9 mouse cellular contexts compared by ENCODE assay signal in the genomic region with DNA sequence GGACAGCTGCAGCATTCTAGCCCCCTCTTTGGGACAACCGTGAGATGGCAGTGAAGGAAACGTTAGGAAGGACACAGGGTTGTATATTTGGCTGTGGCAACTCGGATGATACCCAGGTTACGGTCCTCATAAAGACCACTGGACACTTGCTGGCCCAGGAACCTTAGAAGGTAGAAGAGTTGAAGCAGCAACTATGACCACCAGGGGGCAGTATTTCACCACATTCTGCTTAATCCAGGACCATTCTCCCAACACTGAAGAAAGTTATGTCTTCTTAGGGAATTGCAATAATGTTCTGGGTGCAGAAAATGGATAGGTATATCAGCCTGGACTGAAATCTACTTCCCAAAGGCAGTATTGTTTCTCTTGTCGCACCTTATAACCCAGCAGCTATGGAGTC.
DNase-seq lines count a peak whose midpoint lies in the region; ATAC-seq and TF ChIP-seq lines count a peak whose summit lies in the region.
"Had no signal": no experiment of that assay in that cellular context is flagged by ENCODE, and none has a peak within 500 bp of the region (broad histone marks: within the 10 kb centered on the region; RNA-seq: fewer than 3 reads in every experiment).

No protein-coding gene starts in this region.

- no peaks in the 10 kb centered on the region for H3K36me3 ChIP-seq in kidney, postnatal 0 days (ENCODE audit: insufficient read depth, low read length)
- H3K36me3 ChIP-seq in liver, embryonic 11.5 days (ENCODE audit: control insufficient read depth, insufficient read depth, low read length) = no peaks in the 10 kb centered on the region
- H3K36me3 ChIP-seq in neural tube, embryonic 15.5 days = no peaks in the 10 kb centered on the region

- no peaks in the 10 kb centered on the region for H3K27me3 ChIP-seq in kidney, postnatal 0 days (ENCODE audit: insufficient read depth, low read length)
- peaks cover 5% of the 10 kb centered on the region; the same call in 1 of the 2 replicates for H3K27me3 ChIP-seq in liver, embryonic 11.5 days (replicated peaks; ENCODE audit: control insufficient read depth, insufficient read depth, low read length)
- H3K27me3 ChIP-seq in neural tube, embryonic 15.5 days (replicated peaks) = peaks cover 14% of the 10 kb centered on the region

- H3K4me3 ChIP-seq in gastrocnemius, adult 2 months = no peak overlapping the region
- H3K4me3 ChIP-seq in kidney, postnatal 0 days (replicated peaks; ENCODE audit: low read depth, low read length) = no peak overlapping the region
- no peak overlapping the region for H3K4me3 ChIP-seq in liver, embryonic 11.5 days (ENCODE audit: low read depth, low read length)
- H3K4me3 ChIP-seq in neural tube, embryonic 15.5 days (replicated peaks) = no peak overlapping the region
- H3K4me3 ChIP-seq: myocyte had no signal

- H3K4me2 ChIP-seq in kidney, postnatal 0 days (ENCODE audit: low read length) = no peak overlapping the region
- H3K4me2 ChIP-seq in liver, embryonic 11.5 days = no peak overlapping the region
- no peak overlapping the region for H3K4me2 ChIP-seq in neural tube, embryonic 15.5 days

- H3K9me3 ChIP-seq in kidney, postnatal 0 days (replicated peaks; ENCODE audit: low read length) = no peaks in the 10 kb centered on the region
- no peaks in the 10 kb centered on the region for H3K9me3 ChIP-seq in liver, embryonic 11.5 days (ENCODE audit: control insufficient read depth, low read length)
- no peaks in the 10 kb centered on the region for H3K9me3 ChIP-seq in neural tube, embryonic 15.5 days (replicated peaks)

- peak; percentile 78 for TF ChIP-seq CTCF in gastrocnemius, adult 2 months (IDR thresholded peaks at IDR 0.05)
- peak; percentile 91 for TF ChIP-seq CTCF in kidney, postnatal 0 days (IDR thresholded peaks at IDR 0.05; ENCODE audit: low read depth)

- WGBS in kidney, postnatal 0 days = 17% methylated on average over 5 of the region's 5 CpGs
- 24% methylated on average over 5 of the region's 5 CpGs for WGBS in liver, embryonic 11.5 days
- WGBS in neural tube, embryonic 15.5 days = 18% methylated on average over 5 of the region's 5 CpGs

- intact Hi-C loops in gastrocnemius, adult 2 months (cut with DNase I) = loop anchor here (2.0 to 10.0 kb wide), 2 partner anchors 272 to 580 kb away; no protein-coding TSS in a partner anchor

- no peak for ATAC-seq in kidney, postnatal 0 days (replicated peaks; ENCODE audit: low FRiP score, low read depth)
- 0 out of 2 replicates have a peak, but pooled peaks have one; percentile 25 for ATAC-seq in liver, embryonic 11.5 days (replicated peaks; ENCODE audit: low FRiP score)
- ATAC-seq in neural tube, embryonic 15.5 days (ENCODE audit: low FRiP score) = peak; percentile 71

- H3K27ac ChIP-seq in gastrocnemius, adult 2 months = no peak overlapping the region
- H3K27ac ChIP-seq in kidney, postnatal 0 days = no peak overlapping the region
- no peak overlapping the region for H3K27ac ChIP-seq in liver, embryonic 11.5 days (ENCODE audit: low read depth, low read length)
- no peak overlapping the region for H3K27ac ChIP-seq in neural tube, embryonic 15.5 days (replicated peaks)

- DNase-seq in 3T3-L1 (ENCODE audit: low read depth, low spot score) = peak; percentile 90
- DNase-seq in MN1 (ENCODE audit: low spot score) = peak; percentile 59
- DNase-seq in cerebellum, adult 8-10 months = peak; percentile 66
- peak; percentile 58 for DNase-seq in gastrocnemius, adult 2 months
- peak; percentile 91 for DNase-seq in kidney, postnatal 0 days (ENCODE audit: low spot score)
- peak; percentile 52 for DNase-seq in liver, embryonic 11.5 days (ENCODE audit: low spot score)
- DNase-seq in thymus, postnatal 36 days = peak; percentile 42 to 53

- H3K4me1 ChIP-seq in kidney, postnatal 0 days (replicated peaks; ENCODE audit: insufficient read depth, low read length) = no peaks in the 10 kb centered on the region
- H3K4me1 ChIP-seq in liver, embryonic 11.5 days (replicated peaks; ENCODE audit: control insufficient read depth, insufficient read depth, low read length) = no peaks in the 10 kb centered on the region; the same call in 1 of the 2 replicates
- H3K4me1 ChIP-seq in neural tube, embryonic 15.5 days = peaks cover 17% of the 10 kb centered on the region

- H3K9ac ChIP-seq in kidney, postnatal 0 days (ENCODE audit: low read depth, low read length) = no peak overlapping the region
- no peak overlapping the region for H3K9ac ChIP-seq in liver, embryonic 11.5 days (ENCODE audit: low read depth, low read length)
- no peak overlapping the region for H3K9ac ChIP-seq in neural tube, embryonic 15.5 days (replicated peaks)
